Mouse (Mus musculus) liver, adult (tissue): Measurements from ENCODE around the gene Myrfl.

Experiments used
- GATA4 ChIP-seq: IDR thresholded peaks from 2 replicates; pipeline ENCODE4 v1.6.1; 2014; ENCODE audit warnings: mild to moderate bottlenecking, low read length; ENCODE audit not compliant: insufficient replicate concordance

The Myrfl gene

DNA sequence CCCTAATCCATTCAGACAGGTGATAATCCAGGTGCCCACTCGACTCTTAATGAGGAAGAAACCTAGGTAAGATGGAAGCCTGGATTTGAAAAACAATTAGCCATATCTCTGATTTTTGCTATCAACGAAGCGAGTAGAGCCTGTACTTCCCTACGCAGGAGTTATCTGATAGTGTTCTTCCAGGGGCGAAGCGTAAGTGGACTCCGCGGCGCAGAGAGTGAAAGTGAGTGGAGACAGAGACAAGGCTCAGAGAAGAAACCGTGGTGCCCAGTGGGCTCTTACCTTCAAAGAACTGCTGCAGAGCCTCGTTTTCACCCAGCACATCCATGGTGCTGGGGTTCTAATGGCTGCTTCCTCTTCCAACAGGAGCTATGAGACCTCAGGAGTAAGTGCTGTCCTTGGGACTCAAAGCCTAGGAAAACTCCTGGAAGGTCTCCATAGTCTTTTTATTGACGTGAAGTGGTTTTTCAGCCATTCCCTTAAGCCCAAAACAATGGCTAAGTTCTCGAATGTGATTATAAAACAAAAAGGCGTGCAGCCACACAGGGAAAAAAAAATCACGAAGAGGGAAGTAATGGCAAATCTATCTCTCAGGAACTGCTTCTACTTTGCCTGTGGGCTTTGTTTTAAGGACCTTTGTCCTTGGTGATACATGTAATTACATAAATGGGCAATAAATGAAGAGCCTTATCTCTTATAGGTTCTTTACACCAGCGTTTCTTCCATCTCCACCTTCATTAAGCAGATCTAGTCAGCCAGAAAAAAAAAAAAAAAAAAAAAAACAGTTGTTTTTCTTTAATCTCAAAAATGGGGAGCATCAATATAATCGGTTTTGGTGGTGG lies at the start of gene Myrfl:
Gene Myrfl (minus strand): TSS at position 584 of the 842 bp plus-strand sequence.
- TF ChIP-seq GATA4, result no peak

GRCm38 (mm10) chr10:116944940-116945339 lies 48.2 kb upstream of the Myrfl start:
- no peak for TF ChIP-seq GATA4

GRCm38 (mm10) chr10:116944144-116944543 lies 47.4 kb upstream of the Myrfl start:
- TF ChIP-seq GATA4, result no peak

- no peak for TF ChIP-seq GATA4
These were observed 46.3 kb upstream of the Myrfl start for GRCm38 (mm10) chr10:116943025-116943424.

DNA sequence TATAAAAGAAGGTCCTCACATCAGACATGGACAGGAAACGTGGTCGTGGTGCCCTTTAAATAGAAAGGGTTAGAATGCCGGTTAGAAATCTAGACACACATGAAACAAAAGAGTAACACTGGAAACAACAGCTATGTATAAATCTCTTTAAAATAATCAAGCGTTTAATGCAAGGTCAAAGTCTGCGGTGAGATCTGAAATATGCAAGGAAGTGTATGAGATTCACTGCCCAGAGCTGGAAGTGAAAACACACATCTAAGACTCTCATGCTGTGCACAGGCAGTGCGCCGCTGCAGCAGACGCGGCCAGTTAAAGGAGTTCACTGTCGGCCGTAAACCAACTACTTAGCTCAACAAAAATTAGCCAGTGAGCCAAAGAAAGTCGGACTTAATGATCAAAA lies 38.3 kb upstream of the Myrfl start:
- TF ChIP-seq GATA4, result no peak

- no peak for TF ChIP-seq GATA4
These were observed 37.1 kb upstream of the Myrfl start for GRCm38 (mm10) chr10:116933794-116934193.

DNA sequence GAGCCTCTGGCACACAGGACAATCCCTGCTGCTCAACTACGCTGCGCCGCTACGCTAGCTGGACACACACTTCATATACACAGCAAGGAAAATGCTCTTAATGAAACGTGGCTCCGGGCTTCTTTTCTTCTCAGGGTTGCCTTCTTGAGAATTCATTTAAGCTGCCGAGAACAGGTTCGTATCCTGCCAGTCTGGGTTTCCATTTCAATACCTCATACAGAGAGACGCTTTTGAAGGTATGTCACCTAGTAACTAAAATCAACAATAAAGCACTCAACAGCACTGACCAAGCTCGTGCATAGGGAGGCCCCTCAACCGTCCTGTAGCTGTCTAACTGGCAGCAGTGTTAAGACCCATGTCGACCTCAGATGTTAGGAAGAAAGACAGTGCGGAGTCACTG lies 35.7 kb upstream of the Myrfl start:
- no peak for TF ChIP-seq GATA4

DNA sequence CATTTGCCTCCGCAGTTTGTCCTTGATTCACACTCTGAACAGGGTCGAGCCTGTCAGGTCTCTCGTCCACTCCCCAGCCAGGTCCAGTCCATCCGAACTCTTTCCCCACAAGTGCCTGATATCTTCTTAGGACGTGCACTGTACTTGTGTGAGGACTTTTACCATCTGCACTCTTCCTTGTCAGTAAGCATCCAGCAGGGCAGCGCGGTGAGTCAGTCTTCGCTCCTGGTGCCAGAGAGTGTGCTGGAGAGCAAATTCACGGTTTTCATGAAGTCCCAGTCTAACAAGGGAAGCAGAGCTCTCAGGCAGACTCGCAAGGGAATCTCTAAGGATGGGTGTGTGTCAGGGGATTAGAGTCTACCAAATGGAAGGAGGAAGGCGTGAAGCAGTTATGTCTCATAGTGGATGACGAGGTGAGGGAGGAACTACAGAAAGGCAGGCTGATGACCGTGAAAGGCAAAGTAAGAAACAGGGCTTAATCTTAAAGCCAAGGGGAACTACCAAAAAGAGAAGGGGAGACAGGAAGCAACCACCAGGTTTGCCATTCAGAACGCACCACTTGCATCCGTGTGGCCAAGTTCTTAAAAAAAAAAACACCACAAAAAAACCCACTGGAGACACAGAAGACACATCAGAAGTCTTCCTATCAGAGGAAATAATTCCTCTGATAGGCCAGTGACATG lies 34.9 kb upstream of the Myrfl start:
- TF ChIP-seq GATA4, result no peak

GRCm38 (mm10) chr10:116930936-116931335 lies 34.2 kb upstream of the Myrfl start:
- no peak for TF ChIP-seq GATA4

- no peak for TF ChIP-seq GATA4
These were observed 33.8 kb upstream of the Myrfl start for GRCm38 (mm10) chr10:116930506-116930905.

DNA sequence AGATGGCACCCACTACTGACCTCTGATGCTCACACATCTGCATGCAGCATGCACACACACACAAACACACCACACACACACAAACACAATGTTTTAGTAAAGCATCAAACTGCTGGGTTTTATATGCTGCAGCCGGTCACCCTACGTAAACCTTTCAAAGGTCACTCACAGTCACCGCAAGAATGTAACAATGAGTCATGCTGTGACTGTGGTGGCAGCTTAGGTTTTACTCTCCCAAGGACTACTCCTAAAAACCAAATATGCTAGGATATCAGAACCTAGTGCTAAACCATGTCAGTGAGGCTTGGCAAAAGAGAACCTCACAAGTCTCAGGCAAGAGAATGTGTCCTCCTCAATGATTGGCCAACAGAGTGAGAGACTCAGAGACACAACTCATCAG lies 32.1 kb upstream of the Myrfl start:
- no peak for TF ChIP-seq GATA4

DNA sequence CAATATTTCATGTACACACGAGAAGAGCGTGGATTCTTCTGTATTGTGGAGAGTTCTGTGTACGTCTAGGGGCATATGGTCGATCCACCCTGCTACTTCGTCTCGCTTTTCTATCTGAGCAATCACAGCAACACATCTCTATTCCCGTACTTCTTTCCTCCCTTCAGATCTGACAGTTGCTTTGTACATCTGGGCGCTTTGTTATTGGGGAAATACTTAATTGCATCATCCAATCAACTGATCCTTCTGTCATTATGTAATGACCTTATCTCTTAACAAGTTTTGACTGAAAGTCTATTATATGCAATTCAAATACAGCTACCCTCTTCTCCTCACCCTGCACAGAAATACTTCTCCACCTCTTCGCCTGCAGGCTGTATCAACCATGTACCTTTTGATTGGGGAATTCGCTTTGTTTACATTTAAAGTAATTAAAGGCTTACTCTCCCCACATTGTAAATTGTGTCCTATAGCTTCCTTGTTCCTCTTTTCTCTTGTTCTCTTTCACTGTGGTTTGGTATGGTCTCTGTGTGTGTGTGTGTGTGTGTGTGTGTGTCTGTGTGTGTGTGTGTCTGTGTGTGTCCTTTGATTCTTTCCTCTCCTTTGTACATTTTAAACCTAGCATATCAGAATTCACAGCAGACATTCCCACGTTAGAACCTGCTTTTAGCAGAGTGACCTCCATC lies 29.9 kb upstream of the Myrfl start:
- no peak for TF ChIP-seq GATA4

- no peak for TF ChIP-seq GATA4
These were observed 27.2 kb upstream of the Myrfl start for GRCm38 (mm10) chr10:116923651-116924495.

DNA sequence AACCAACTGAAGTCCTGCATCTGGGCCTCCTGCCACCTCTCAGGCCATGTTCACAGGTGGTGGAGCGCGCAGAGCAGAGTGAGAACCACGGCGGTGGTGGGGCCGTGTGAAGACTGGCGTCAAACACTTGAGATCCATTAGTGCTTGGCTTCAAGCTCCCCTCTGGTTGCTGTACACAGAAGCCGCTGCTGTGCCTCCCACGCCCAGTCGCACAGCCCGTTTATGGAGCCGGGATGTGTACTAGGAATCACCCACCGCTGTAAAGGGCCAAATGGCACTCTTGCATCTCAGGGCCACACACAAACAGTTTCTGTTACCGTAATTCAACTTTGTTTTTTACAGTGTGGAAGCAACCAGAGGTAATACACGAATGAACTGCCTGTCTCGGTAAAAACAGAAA lies 25.4 kb upstream of the Myrfl start:
- no peak for TF ChIP-seq GATA4

DNA sequence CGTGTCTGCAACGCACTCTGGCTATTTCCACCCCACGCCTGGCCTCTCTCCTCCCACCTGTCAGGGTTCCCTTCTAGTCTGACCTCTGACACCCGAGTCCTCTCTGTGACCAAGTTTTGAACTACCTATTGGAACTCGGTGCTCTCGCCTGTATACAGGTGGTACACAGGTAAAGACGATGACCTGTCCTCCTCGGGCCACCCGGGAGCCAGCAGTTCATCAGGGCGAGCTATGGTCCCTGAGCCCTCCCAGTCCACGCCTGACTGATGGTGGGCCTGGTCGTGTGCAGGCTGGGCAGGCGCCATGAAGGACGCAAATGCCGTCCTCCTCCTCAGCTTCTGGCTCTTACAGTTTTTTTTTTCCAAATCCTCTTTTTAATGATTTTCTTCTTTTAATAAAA lies 24.7 kb upstream of the Myrfl start:
- no peak for TF ChIP-seq GATA4
